Mouse (Mus musculus): Measurements from ENCODE around the gene Cdk14. TPM values are rescaled to one million over a fixed set of nuclear protein-coding genes. Genes with fewer than 3 reads are reported as not detected.

Gene Cdk14
- polyA plus RNA-seq, 1 experiment from 2014 or later, result 15.5 TPM

DNA sequence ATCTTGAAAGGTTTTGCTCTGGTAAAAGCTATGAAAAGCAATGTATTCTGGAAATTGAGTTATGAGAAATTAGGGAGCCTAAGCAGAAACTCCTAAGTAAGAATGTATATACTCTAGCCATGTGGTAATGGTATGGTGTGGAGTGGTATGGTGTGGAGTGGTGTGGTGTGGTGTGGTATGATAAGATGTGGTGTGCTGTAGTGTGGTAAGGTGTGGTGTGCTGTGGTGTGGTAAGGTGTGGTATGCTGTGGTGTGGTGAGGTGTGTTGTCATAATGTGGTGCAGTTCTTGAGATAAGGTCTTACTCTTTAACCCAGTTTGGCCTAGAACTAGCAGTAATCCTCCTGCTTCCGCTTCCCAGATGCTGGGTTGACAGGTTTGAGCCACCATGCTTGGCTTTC, 45.7 kb downstream of the Cdk14 start:
- H3K27ac ChIP-seq, result no peak overlapping the region
- no peak overlapping the region for H3K4me3 ChIP-seq (ENCODE audit: inconsistent target)
- 100% methylated on average over 1 of the region's 1 CpGs for WGBS (ENCODE audit: missing documents)
- peaks cover 99% of the 10 kb centered on the region for H3K79me2 ChIP-seq (ENCODE audit: inconsistent target)
- H3K36me3 ChIP-seq (ENCODE audit: inconsistent target), result peaks cover 10% of the 10 kb centered on the region; the same call in 1 of the 2 replicates

DNA sequence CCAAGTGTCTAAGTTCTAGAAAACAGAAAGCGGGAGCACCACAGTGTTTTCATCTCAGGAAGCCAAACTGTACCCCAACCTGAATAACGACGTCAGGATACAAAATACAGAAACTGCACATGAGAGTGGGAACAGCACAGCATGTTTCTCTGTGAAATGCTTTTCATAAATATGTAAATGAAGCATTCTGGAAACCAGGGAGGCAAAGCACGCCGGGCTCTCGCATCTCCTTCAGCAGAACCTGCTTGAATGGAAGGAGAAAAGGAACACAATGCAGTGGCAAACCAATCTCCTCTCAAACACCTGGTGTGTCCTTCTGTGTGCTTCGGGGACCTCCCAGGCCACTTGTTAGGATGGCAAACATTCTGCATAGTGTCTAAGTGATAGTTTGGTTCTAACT, 46.6 kb downstream of the Cdk14 start:
- Histone ChIP-seq H3K36me3 (ENCODE audit: inconsistent target) (peaks cover 10% of the 10 kb centered on the region; the same call in 1 of the 2 replicates), H3K4me3 (ENCODE audit: inconsistent target) (no peak overlapping the region), H3K27ac (no peak overlapping the region), H3K79me2 (ENCODE audit: inconsistent target) (peaks cover 98% of the 10 kb centered on the region)
- 90% methylated on average over 7 of the region's 7 CpGs for WGBS (ENCODE audit: missing documents)

DNA sequence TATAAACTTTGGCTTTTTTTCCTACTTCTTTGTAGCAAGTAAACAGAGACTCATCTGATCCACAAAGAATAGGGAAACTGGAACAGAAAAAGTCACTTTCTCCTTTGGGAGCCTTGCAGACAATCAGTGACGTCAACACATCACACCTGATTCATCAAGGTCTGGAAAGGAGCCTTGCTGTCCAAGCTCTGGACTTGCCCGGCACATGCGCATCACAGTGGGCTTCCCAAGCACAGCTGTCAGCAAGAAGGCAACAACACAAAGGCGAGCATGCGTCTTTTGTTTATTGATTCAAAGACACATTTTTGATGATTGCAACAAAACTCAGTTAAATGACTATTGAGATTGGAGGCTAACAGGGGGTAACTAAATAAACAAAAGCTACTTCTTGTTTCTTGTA, 47.2 kb downstream of the Cdk14 start:
- H3K36me3 ChIP-seq (ENCODE audit: inconsistent target), result peaks cover 10% of the 10 kb centered on the region; the same call in 1 of the 2 replicates
- H3K79me2 ChIP-seq (ENCODE audit: inconsistent target), result peaks cover 98% of the 10 kb centered on the region
- 95% methylated on average over 5 of the region's 5 CpGs for WGBS (ENCODE audit: missing documents)
- no peak overlapping the region for H3K27ac ChIP-seq
- H3K4me3 ChIP-seq (ENCODE audit: inconsistent target), result no peak overlapping the region

DNA sequence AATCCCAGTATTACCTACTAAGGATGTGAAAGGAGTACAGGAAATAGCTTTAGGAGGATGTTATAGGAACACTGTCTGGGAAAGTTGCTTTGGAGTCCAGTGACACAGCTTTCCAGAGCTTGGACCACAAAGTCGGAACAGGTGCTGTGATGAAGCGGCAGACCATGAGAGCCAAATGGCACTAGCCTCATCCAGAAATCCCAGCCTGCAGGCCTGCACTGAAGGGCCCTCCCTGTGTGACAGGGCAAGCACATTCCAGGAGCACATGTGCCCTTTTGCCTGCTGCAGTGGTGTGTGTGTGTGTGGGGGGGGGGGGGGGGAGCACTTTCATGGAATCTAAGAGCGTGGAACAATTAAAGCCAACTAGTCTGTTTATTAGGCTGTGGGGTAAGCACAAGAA, 47.8 kb downstream of the Cdk14 start:
- 100% methylated on average over 3 of the region's 3 CpGs for WGBS (ENCODE audit: missing documents)
- Histone ChIP-seq H3K79me2 (ENCODE audit: inconsistent target) (peaks cover 96% of the 10 kb centered on the region), H3K27ac (no peak overlapping the region), H3K36me3 (ENCODE audit: inconsistent target) (peaks cover 10% of the 10 kb centered on the region; the same call in 1 of the 2 replicates), H3K4me3 (ENCODE audit: inconsistent target) (no peak overlapping the region)

GRCm38 (mm10) chr5:5370322-5371082, 49.6 kb downstream of the Cdk14 start:
- H3K4me3 ChIP-seq (ENCODE audit: inconsistent target), result no peak overlapping the region
- H3K27ac ChIP-seq, result no peak overlapping the region
- WGBS (ENCODE audit: missing documents), result 81% methylated on average over 4 of the region's 4 CpGs
- H3K79me2 ChIP-seq (ENCODE audit: inconsistent target), result peaks cover 95% of the 10 kb centered on the region
- peaks cover 10% of the 10 kb centered on the region; the same call in 1 of the 2 replicates for H3K36me3 ChIP-seq (ENCODE audit: inconsistent target)

DNA sequence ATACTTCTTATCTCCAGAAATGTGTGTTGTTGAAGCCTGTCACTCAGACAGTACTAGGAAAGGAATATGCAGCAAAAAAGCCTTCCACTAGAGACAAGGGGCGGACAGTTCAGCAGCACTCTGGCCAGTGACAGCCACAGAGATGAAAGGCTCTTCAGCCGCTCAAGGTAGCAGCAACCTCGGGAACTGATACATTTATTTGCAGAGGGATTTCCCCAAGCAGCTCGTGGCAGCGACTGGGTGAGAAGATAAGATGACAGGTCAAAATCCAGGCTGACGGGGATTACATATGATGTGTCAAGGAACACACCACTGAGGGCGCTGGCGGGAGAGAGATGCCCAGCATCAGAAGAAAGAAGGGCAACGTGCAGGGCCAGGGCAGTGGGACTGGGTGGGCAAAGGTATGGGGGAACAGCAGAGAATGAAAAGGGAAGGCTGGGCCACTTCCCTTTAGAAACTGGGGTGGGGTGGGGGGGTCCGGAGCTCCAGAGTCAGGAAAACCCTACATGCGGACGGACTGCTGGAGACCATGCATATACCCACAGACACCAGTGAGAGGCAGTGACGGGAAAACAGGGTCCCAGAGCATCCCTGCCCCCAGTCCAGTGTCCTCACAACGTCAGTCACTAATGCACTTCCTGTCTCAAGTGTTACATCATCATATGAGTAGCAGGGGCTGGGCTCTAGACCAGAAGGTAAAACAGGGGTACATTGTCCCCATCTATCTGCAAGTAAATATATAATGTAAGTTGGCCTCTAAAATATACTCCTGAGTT, 51.5 kb downstream of the Cdk14 start:
- Histone ChIP-seq H3K36me3 (ENCODE audit: inconsistent target) (peaks cover 14% of the 10 kb centered on the region; the same call in 1 of the 2 replicates), H3K27ac (no peak overlapping the region), H3K79me2 (ENCODE audit: inconsistent target) (peaks cover 94% of the 10 kb centered on the region), H3K4me3 (ENCODE audit: inconsistent target) (no peak overlapping the region)
- WGBS (ENCODE audit: missing documents), result 79% methylated on average over 13 of the region's 14 CpGs

DNA sequence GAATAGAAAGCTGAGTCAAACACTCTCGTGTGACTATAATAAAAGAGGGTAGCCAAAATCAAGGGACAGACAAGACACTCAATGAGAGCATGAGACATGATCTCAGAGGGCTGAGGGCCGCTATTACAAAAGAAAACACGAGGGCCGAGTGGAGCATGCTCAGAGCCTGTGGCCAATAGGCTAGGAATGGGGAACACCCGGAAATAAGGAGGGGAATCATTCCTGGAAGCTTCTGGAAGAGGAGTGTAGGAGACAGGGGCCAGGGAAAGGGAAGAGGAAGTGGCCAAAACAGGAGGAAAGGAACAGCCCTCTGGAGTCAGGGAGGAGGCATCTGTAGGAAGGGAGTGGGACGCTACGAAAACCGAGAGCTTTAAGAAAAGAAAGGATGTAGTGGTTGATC, 52.6 kb downstream of the Cdk14 start:
- 93% methylated on average over 8 of the region's 8 CpGs for WGBS (ENCODE audit: missing documents)
- peaks cover 22% of the 10 kb centered on the region; the same call in 1 of the 2 replicates for H3K36me3 ChIP-seq (ENCODE audit: inconsistent target)
- H3K79me2 ChIP-seq (ENCODE audit: inconsistent target), result peaks cover 94% of the 10 kb centered on the region
- no peak overlapping the region for H3K4me3 ChIP-seq (ENCODE audit: inconsistent target)
- H3K27ac ChIP-seq, result no peak overlapping the region

DNA sequence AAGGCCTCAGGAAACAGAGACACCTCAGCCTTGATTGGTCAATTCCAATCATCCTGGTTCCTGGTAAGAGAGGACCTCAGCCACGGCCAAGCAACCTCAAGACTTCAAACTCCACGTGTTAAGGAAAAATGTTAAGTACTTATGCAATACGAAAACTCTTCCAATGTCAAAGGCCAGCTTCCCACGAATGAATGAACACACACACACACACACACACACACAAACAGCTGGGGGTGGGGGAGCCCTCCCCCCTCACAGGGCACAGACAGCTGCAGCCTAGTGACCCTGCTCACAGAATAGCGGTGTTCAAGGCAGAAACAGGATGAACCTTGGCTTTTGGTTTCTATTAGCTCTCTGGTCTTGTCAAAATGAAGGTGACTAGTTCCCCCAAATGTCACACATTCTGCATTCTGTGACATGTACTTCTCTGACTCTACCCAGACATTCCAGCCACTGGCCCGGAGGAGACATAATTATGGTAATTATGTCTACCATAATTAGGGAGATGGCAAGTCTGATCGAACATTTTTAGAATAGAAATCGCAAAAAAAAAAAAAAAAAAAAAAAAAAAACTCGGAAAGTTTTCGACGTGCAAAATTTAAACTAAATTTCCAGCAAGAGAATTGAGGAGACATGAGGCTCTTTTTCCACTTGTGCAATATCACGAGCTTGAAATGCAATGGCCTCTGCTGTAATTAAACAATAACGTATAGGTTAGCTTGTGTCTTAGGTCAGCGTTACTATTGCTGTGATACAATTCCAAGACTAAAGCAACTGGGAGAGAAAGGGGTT, 54.6 kb downstream of the Cdk14 start:
- Histone ChIP-seq H3K36me3 (ENCODE audit: inconsistent target) (peaks cover 12% of the 10 kb centered on the region; the same call in 1 of the 2 replicates), H3K4me3 (ENCODE audit: inconsistent target) (no peak overlapping the region), H3K79me2 (ENCODE audit: inconsistent target) (peaks cover 94% of the 10 kb centered on the region), H3K27ac (no peak overlapping the region)
- WGBS (ENCODE audit: missing documents), result 72% methylated on average over 11 of the region's 14 CpGs

GRCm38 (mm10) chr5:5361684-5362083, 58.4 kb downstream of the Cdk14 start:
- Histone ChIP-seq H3K79me2 (ENCODE audit: inconsistent target) (peaks cover 96% of the 10 kb centered on the region), H3K27ac (no peak overlapping the region), H3K36me3 (ENCODE audit: inconsistent target) (peaks cover 12% of the 10 kb centered on the region; the same call in 1 of the 2 replicates), H3K4me3 (ENCODE audit: inconsistent target) (no peak overlapping the region)
- WGBS (ENCODE audit: missing documents), result 92% methylated on average over 3 of the region's 3 CpGs

DNA sequence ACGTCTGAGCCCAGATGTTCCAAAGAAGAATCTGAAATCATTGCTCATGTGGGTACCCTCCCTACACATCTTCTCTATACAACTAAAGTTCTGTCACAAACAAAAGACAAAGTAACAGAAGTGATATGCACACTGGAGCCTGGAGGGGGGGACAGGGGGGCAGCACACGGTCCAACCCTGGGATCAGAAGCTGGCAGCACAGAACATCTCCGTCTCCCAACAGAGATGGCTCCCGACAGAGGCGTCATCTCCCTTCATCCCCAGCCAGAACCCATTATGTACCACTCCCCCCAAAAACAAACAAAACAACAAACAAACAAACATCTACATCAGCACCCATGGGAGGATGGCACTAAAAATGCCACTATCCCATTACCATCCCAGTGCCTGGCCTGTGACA, 59.8 kb downstream of the Cdk14 start:
- WGBS (ENCODE audit: missing documents), result 96% methylated on average over 5 of the region's 5 CpGs
- Histone ChIP-seq H3K27ac (no peak overlapping the region), H3K4me3 (ENCODE audit: inconsistent target) (no peak overlapping the region), H3K79me2 (ENCODE audit: inconsistent target) (peaks cover 96% of the 10 kb centered on the region), H3K36me3 (ENCODE audit: inconsistent target) (peaks cover 12% of the 10 kb centered on the region; the same call in 1 of the 2 replicates)

GRCm38 (mm10) chr5:5359915-5360314, 60.2 kb downstream of the Cdk14 start:
- Histone ChIP-seq H3K36me3 (ENCODE audit: inconsistent target) (peaks cover 12% of the 10 kb centered on the region; the same call in 1 of the 2 replicates), H3K4me3 (ENCODE audit: inconsistent target) (no peak overlapping the region), H3K79me2 (ENCODE audit: inconsistent target) (peaks cover 96% of the 10 kb centered on the region), H3K27ac (no peak overlapping the region)
- WGBS (ENCODE audit: missing documents), result 97% methylated on average over 3 of the region's 3 CpGs

GRCm38 (mm10) chr5:5359370-5359769, 60.7 kb downstream of the Cdk14 start:
- H3K27ac ChIP-seq, result no peak overlapping the region
- H3K4me3 ChIP-seq (ENCODE audit: inconsistent target), result no peak overlapping the region
- WGBS (ENCODE audit: missing documents), result 95% methylated on average over 5 of the region's 5 CpGs
- H3K79me2 ChIP-seq (ENCODE audit: inconsistent target), result peaks cover 97% of the 10 kb centered on the region
- H3K36me3 ChIP-seq (ENCODE audit: inconsistent target), result peaks cover 12% of the 10 kb centered on the region; the same call in 1 of the 2 replicates

- WGBS (ENCODE audit: missing documents), result 90% methylated on average over 18 of the region's 18 CpGs
- Histone ChIP-seq H3K4me3 (ENCODE audit: inconsistent target) (no peak overlapping the region), H3K79me2 (ENCODE audit: inconsistent target) (peaks cover 96% of the 10 kb centered on the region), H3K27ac (no peak overlapping the region), H3K36me3 (ENCODE audit: inconsistent target) (peaks cover 4% of the 10 kb centered on the region; the same call in 1 of the 2 replicates)
These were observed 61.9 kb downstream of the Cdk14 start for GRCm38 (mm10) chr5:5358019-5358717.
